Mouse (Mus musculus) stomach, postnatal 0 days (tissue): ENCODE data around the gene Ttc34.

Experiments used
- CTCF ChIP-seq: IDR thresholded peaks from 2 replicates; pipeline ENCODE4 v1.5.1; 2016; ENCODE audit warnings: antibody characterized with exemption, low read depth, mild to moderate bottlenecking, moderate library complexity
- EP300 ChIP-seq: optimal IDR thresholded peaks from 2 replicates; pipeline ENCODE3; 2016; ENCODE audit warnings: antibody characterized with exemption

GRCm38 (mm10) chr4:154856882-154857281 lies 19.6 kb downstream of the Ttc34 start:
- TF ChIP-seq CTCF (no peak), EP300 (no peak)
